Mouse (Mus musculus) c-Kit-negative CD71-positive TER-119-positive erythroid progenitor cells, embryonic 14.5 days (primary cell): Measurements from ENCODE around the gene Gm10358.
"Not testable (repeated sequence)": the region's sequence is repeated elsewhere in the genome, so short reads cannot be mapped to it uniquely, and the experiment has no call there.

Source experiments
- DNase-seq: peaks from one replicate; pipeline ENCODE4 v3.0.0-alpha.2; 2013; ENCODE audit warnings: low read depth, low spot score

The Gm10358 gene

DNA sequence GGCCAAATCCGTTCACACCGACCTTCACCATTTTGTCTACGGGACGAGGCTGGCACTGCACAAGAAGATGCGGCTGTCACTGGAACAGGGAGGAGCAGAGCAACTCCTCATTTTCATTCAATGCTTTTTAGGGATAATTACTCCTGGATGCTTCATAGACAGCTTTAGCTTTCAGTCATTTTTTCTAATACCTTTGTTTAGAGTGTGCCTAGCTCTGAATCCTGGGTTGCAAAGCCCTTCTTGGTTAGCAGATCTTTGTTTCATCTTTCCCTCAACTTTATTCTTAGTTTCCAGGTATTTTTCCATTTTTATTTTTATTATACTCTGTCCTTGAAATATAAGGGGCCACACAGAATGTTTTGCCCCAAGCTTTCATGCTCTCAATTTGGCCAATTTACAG is at the start of gene Gm10358:
TSS of gene Gm10358 (minus strand) at position 101 of the 400 bp plus-strand sequence.
- no peak for DNase-seq

DNA sequence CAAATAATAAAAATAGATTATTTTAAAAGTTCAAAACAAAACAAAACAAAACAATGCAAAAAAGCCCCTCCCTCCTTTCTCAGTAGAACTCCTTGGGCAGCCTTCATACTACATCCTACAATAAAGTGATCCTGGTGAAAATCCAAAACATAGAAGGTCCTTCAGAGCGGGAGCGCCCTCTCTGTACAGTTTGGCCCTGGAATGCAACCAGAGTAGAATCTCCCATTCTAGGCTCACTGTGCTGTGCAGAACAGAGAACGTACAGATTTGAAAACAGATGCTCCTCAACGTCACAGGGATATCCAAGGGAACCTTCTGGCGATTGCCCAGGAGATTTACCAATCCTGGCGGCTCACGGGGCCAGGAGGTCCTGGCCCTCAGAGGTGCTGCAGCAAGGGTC is 42.0 kb upstream of the Gm10358 start, which contains the start of gene Iqcm:
TSS of gene Iqcm (plus strand) at position 301 of the 400 bp plus-strand sequence.
- DNase-seq: no peak

GRCm38 (mm10) chr8:75415696-75416095 is 9.3 kb upstream of the Gm10358 start:
- DNase-seq: not testable (repeated sequence)

DNA sequence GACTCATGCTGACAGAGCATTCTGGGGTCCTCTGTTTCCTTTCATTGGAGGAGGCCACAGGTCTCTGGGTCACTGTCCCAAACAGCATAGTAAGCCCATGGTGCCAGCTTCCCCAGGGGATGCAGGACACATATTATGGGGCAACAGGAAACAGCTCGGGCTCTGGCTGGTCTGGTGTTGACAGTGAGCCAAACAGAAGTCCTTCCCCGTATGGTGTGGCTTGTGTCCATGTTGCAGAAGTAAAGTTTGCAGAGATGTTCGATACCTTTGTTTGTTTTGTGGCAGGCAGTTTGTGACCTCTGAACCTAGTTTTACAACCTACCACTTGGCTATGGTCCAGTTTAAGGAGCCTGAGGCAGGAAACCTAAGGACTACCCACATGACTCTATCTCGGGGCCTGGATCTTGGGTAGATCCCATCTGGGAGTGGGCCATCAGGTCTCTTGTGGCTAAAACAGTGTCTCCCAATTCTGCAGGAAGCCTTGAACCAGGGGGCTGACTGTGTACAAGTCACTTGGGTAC is 21.6 kb downstream of the Gm10358 start:
- DNase-seq: no peak

- DNase-seq: no peak
Measured at GRCm38 (mm10) chr8:75375530-75376123, 30.8 kb downstream of the Gm10358 start.

- no peak for DNase-seq
Measured at GRCm38 (mm10) chr8:75372006-75372405, 34.4 kb downstream of the Gm10358 start.
